Mouse (Mus musculus) midbrain, embryonic 11.5 days (tissue): ENCODE measurements at regions not wholly inside any gene's neighbourhood (a gene's known extent, or its start where the extent isn't known, plus 50 kb on each side); places are given as distances from the start of the nearest gene placed in this dataset.
A peak's percentile ranks its signal among the peaks of the same experiment; 100 is the strongest.

Experiments used
- ATAC-seq: fragments of 200-750 bp; cut with Nextera tagmentation; 2 replicates; pipeline ENCODE4 v1.8.0; 2017; ENCODE audit warnings: moderate TSS enrichment, moderate library complexity; ENCODE audit not compliant: low FRiP score
- DNase-seq: peaks from one replicate; pipeline ENCODE4 v3.0.0; 2015; ENCODE audit warnings: low spot score; ENCODE audit errors: missing footprints
- H3K27ac ChIP-seq: fragments of 300-500 bp; sonication (generic); 2 replicates; pipeline ENCODE4 v1.5.1; 2014; ENCODE audit warnings: low read depth, low read length
- H3K27me3 ChIP-seq: fragments of 300-500 bp; sonication (generic); 2 replicates; pipeline ENCODE4 v1.6.1; 2014; ENCODE audit warnings: mild to moderate bottlenecking, low read length, moderate library complexity, mixed read lengths; ENCODE audit not compliant: control insufficient read depth, insufficient read depth
- H3K36me3 ChIP-seq: fragments of 300-500 bp; sonication (generic); 2 replicates; pipeline ENCODE4 v1.6.1; 2014; ENCODE audit warnings: mild to moderate bottlenecking, low read length, moderate library complexity, mixed read lengths; ENCODE audit not compliant: control insufficient read depth, insufficient read depth
- H3K4me1 ChIP-seq: fragments of 300-500 bp; sonication (generic); 2 replicates; pipeline ENCODE4 v1.6.1; 2014; ENCODE audit warnings: low read length; ENCODE audit not compliant: control insufficient read depth, insufficient read depth
- H3K4me2 ChIP-seq: fragments of 300-500 bp; sonication (generic); 2 replicates; pipeline ENCODE4 v1.6.1; 2014; ENCODE audit warnings: mild to moderate bottlenecking, moderate library complexity
- H3K4me3 ChIP-seq: fragments of 300-500 bp; sonication (generic); 2 replicates; pipeline ENCODE4 v1.5.1; 2014; ENCODE audit warnings: low read depth, low read length
- H3K9ac ChIP-seq: fragments of 300-500 bp; sonication (generic); 2 replicates; pipeline ENCODE4 v1.6.1; 2014; ENCODE audit warnings: low read length
- H3K9me3 ChIP-seq: fragments of 300-500 bp; sonication (generic); 2 replicates; pipeline ENCODE4 v1.6.1; 2016; ENCODE audit warnings: low read length; ENCODE audit not compliant: control insufficient read depth
- WGBS: fragments of 180-500 bp; shearing (Covaris S2); extraction: QIAGEN DNeasy Blood & Tissue Kit; methylation state at CpG from one replicate; pipeline ENCODE4 v1.1.7; 2014; 5-methylcytosine and 5-hydroxymethylcytosine counted together

DNA sequence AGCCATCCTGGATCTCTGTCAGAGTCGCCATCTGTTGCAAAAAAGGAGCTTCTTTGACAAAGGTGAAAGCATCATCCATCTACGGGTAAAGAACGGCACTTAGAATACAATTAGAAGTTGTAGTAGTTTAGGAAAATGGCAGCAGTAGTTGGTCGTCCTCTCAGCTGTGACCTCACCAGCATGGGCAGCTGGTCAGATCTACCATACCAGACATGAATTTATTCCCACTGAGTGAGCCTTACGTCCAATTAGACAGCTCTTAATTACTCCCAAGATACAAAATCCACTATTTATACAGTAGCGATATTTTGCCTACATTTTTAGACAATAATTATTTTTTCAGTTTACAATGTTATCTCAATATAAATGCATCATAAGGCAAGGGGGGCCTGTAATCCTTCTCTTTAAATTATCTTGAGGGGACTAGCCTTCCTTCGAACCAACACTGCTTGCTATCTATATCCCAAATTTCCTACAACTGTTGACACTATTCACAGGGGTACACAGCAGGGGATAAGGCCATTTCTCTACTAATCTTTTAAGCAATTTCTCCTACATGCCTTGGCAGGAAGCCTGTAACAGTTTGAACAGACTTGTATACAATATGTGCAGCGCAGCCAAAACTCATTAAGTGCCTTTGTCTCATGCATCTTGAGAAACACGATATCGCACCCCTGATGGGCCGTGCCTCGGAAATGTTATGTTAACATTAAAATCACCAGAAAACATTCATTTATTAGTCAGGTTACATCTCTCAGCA is 131.9 kb upstream of the Samsn1 start:
- Histone ChIP-seq H3K9ac (no peak overlapping the region), H3K27ac (no peak overlapping the region), H3K27me3 (no peaks in the 10 kb centered on the region), H3K4me1 (no peaks in the 10 kb centered on the region), H3K9me3 (no peaks in the 10 kb centered on the region), H3K4me2 (no peak overlapping the region), H3K36me3 (no peaks in the 10 kb centered on the region), H3K4me3 (no peak overlapping the region)
- ATAC-seq (no peak), DNase-seq (peak; percentile 53)
- WGBS: 80% methylated on average over 12 of the region's 12 CpGs

- Histone ChIP-seq H3K9me3 (no peaks in the 10 kb centered on the region), H3K4me2 (no peak overlapping the region), H3K36me3 (no peaks in the 10 kb centered on the region), H3K4me3 (no peak overlapping the region), H3K9ac (no peak overlapping the region), H3K27ac (no peak overlapping the region), H3K4me1 (no peaks in the 10 kb centered on the region), H3K27me3 (no peaks in the 10 kb centered on the region)
- ATAC-seq (no peak), DNase-seq (no peak)
- 82% methylated on average over 5 of the region's 5 CpGs for WGBS
These were observed 127.5 kb upstream of the Samsn1 start for GRCm38 (mm10) chr16:76149581-76149980.

DNA sequence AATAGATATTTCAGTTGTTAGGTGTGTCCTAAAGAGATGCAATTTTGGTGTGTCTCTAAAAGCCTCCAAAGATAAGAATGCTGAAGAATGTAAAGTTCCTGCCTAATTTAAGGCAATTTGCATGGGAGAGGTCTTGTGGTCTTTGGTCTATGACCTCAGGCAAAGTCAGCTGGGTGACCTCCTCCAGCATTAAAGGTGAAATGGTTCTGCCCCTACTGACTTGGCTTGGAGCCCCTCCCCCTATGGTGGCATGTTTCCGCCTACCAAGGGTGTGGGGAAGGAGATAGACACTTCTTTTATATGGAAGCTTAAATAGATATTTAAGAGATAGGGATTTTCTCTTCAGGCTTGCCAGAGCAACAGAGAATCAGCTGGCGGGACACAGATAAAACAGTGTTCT is 111.8 kb upstream of the Samsn1 start:
- ATAC-seq: no peak
- Histone ChIP-seq H3K9me3 (no peaks in the 10 kb centered on the region), H3K4me2 (no peak overlapping the region), H3K9ac (no peak overlapping the region), H3K4me3 (no peak overlapping the region), H3K36me3 (no peaks in the 10 kb centered on the region), H3K27me3 (no peaks in the 10 kb centered on the region), H3K27ac (no peak overlapping the region), H3K4me1 (no peaks in the 10 kb centered on the region)
- 83% methylated on average over 2 of the region's 2 CpGs for WGBS
- no peak for DNase-seq

DNA sequence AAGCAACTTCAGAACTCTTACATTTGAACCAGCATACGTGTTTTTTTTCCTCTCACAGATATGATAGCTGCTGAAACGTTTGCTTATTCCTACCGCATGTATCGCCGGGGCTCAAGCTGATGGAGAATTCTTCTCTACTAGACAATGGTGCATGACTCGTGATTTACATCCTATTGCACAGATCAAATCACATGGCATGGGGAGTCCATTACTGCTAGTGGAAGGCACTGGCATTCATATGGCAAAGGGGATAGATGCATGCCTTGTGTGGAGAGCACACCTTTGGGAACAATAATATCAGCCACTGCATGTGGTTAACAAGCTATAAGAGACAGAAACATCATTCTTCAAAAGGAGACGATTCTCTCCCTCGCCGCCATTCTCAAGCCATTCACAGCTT is 108.4 kb upstream of the Samsn1 start:
- 89% methylated on average over 9 of the region's 9 CpGs for WGBS
- no peak for DNase-seq
- H3K36me3 ChIP-seq: no peaks in the 10 kb centered on the region

GRCm38 (mm10) chr16:76129982-76130381 is 107.9 kb upstream of the Samsn1 start:
- no peak for ATAC-seq
- Histone ChIP-seq H3K9me3 (no peaks in the 10 kb centered on the region), H3K27me3 (no peaks in the 10 kb centered on the region), H3K27ac (no peak overlapping the region), H3K36me3 (no peaks in the 10 kb centered on the region), H3K4me1 (no peaks in the 10 kb centered on the region), H3K9ac (no peak overlapping the region), H3K4me3 (no peak overlapping the region), H3K4me2 (no peak overlapping the region)
- DNase-seq: no peak
- 87% methylated on average over 2 of the region's 2 CpGs for WGBS

More for the DNA sequence above, 108.4 kb upstream of the Samsn1 start:
- H3K4me2 ChIP-seq: no peak overlapping the region
- H3K4me3 ChIP-seq: no peak overlapping the region
- ATAC-seq: no peak
- no peak overlapping the region for H3K27ac ChIP-seq
- H3K9me3 ChIP-seq: no peaks in the 10 kb centered on the region
- H3K27me3 ChIP-seq: no peaks in the 10 kb centered on the region
- H3K9ac ChIP-seq: no peak overlapping the region
- no peaks in the 10 kb centered on the region for H3K4me1 ChIP-seq

- H3K36me3 ChIP-seq: no peaks in the 10 kb centered on the region
- no peak overlapping the region for H3K4me3 ChIP-seq
- H3K9ac ChIP-seq: no peak overlapping the region
- ATAC-seq (no peak), DNase-seq (no peak)
- H3K4me2 ChIP-seq: no peak overlapping the region
- no peaks in the 10 kb centered on the region for H3K4me1 ChIP-seq
- WGBS: 80% methylated on average over 5 of the region's 5 CpGs
- no peaks in the 10 kb centered on the region for H3K9me3 ChIP-seq
- no peaks in the 10 kb centered on the region for H3K27me3 ChIP-seq
- H3K27ac ChIP-seq: no peak overlapping the region
These were observed 100.9 kb upstream of the Samsn1 start for GRCm38 (mm10) chr16:76123021-76123384.

DNA sequence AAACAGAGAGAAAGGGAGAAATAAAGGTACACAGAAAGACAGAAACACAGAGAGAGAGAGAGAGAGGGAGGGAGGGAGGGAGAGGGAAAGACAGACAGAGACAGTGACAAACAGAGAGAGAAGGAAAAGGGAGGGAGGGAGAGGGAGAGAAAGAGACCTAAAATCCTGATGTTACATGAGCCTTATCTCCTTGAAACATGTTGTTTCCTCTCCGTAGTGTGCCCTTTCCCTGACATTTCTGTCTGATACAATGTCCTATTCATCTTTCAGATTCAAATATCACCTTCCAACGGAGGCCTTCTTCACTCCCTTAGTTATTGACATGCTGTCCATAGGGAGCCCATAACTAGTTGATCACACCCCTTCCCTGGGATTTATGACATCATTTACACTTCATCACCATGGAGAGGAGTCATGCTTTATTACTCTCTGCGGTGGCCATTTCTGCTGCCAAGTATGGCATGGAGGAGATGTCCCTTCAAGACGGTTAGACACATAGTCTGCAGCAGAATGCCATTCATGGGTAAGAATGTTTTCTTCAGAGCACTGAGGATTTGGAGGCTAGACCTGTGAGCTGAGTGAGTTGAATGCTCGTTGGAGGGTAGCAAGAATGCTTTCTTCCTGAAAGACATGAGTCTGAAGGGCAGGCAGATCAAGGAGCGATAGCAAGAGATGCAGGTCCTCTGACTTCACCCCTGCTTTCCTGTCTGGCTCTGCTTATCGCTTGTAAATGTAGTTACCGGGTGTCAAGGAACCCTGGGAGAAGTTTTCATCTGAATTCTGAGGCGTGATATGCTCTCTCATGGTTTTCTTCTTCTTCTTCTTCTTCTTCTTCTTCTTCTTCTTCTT is 100.3 kb upstream of the Samsn1 start:
- 83% methylated on average over 9 of the region's 9 CpGs for WGBS
- Histone ChIP-seq H3K36me3 (no peaks in the 10 kb centered on the region), H3K27me3 (no peaks in the 10 kb centered on the region), H3K4me3 (no peak overlapping the region), H3K9me3 (no peaks in the 10 kb centered on the region), H3K9ac (no peak overlapping the region), H3K4me2 (no peak overlapping the region), H3K4me1 (no peaks in the 10 kb centered on the region), H3K27ac (no peak overlapping the region)
- no peak for ATAC-seq
- no peak for DNase-seq

DNA sequence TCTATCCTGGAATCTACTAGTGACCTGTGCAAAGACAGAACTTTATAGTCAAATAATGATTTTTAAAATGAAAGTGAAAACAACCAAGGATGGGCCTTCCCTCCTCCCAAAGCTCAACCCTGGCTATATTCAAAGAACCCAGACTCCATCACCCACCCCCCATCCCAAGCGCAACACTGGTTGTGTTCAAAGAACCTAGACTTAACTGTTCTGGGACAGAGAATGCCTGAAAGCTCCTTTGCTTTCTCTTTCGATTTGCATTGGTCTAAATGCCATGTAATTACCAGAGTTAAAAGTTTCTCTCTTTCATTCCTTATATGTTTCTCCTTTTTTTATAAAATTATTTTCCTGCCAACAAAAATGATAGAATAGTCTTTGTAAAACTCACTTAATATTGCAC is 98.6 kb upstream of the Samsn1 start:
- Histone ChIP-seq H3K36me3 (no peaks in the 10 kb centered on the region), H3K9ac (no peak overlapping the region), H3K4me1 (no peaks in the 10 kb centered on the region), H3K4me3 (no peak overlapping the region), H3K4me2 (no peak overlapping the region), H3K27ac (no peak overlapping the region), H3K27me3 (no peaks in the 10 kb centered on the region), H3K9me3 (no peaks in the 10 kb centered on the region)
- WGBS: 94% methylated on average over 2 of the region's 2 CpGs
- DNase-seq (no peak), ATAC-seq (no peak)

GRCm38 (mm10) chr16:76110383-76110782 is 88.3 kb upstream of the Samsn1 start:
- Histone ChIP-seq H3K27ac (no peak overlapping the region), H3K27me3 (no peaks in the 10 kb centered on the region), H3K4me3 (no peak overlapping the region), H3K4me1 (no peaks in the 10 kb centered on the region), H3K4me2 (no peak overlapping the region), H3K9ac (no peak overlapping the region), H3K9me3 (no peaks in the 10 kb centered on the region), H3K36me3 (no peaks in the 10 kb centered on the region)
- no peak for ATAC-seq
- DNase-seq: no peak
- 94% methylated on average over 3 of the region's 3 CpGs for WGBS
